Mouse (Mus musculus): ENCODE data around the gene Nxph1. TPM values are rescaled to one million over a fixed set of nuclear protein-coding genes. Genes with fewer than 3 reads are reported as not detected.

The Nxph1 gene
- total and polyA plus RNA-seq, 3 experiments: 0.11 TPM; not detected in 2

DNA sequence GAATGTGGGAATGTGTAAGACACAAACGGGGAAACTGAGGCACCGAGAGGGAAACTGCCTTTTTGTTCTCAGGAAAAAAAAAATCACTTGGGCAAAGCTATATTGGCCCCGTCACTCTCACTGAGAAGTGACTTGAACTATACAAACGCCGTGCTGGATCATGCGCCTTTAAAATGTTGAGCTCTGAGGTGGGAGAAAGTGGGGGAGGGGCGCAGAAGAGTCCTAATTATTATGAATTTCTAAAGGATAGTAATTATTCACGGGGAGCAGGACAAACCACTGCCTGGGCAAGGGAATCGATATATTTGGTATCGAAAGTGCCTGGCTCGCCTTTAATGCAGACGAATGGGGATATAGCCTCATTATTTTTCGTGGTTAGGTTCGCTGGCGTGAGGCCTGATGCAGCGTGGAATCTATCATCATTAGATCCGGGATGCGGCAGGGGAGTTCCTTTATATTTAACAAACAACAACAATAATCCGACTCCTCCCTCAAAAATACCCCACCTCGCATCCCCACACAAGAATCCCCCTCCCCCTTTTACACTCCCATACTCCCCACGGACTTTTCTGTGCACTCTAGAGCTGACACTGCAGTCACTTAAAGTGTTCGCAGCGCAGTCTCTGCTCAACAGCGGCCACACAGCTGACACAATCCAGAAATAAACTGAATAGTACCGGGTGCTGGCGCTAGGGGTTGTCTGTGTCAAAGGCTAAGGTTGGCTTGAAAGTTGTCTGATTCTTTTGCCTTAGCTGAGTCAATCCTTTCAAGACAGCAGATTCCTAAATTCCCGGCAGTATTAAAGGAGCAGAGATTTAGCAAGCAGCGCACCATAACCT is 10.1 kb downstream of the Nxph1 start:
- Histone ChIP-seq H3K4me3 (ENCODE audit: low read depth, low read length) (no peak overlapping the region), H3K9me3 (replicated peaks) (no peaks in the 10 kb centered on the region), H3K36me3 (replicated peaks) (no peaks in the 10 kb centered on the region), H3K4me1 (ENCODE audit: insufficient read depth, low read depth, low read length) (no peaks in the 10 kb centered on the region), H3K27me3 (ENCODE audit: insufficient read depth, low read length) (peaks cover 7% of the 10 kb centered on the region)
- TF ChIP-seq CTCF (IDR thresholded peaks at IDR 0.05; ENCODE audit: low read depth, low read length) (no peak), TAL1 (conservative IDR thresholded peaks at IDR 0.05; ENCODE audit: low read depth, low read length) (no peak), POLR2AphosphoS5 (IDR thresholded peaks at IDR 0.05; ENCODE audit: insufficient replicate concordance, low read depth, low read length) (no peak), GATA1 (IDR thresholded peaks at IDR 0.05; ENCODE audit: borderline replicate concordance, low read length) (no peak), GATA2 (IDR thresholded peaks at IDR 0.05; ENCODE audit: borderline replicate concordance, low read depth, low read length) (no peak)
- no peak for ATAC-seq (ENCODE audit: extremely low read depth, insufficient number of reproducible peaks, low FRiP score, poor library complexity, severe bottlenecking)
- no peak for DNase-seq (ENCODE audit: low spot score)

DNA sequence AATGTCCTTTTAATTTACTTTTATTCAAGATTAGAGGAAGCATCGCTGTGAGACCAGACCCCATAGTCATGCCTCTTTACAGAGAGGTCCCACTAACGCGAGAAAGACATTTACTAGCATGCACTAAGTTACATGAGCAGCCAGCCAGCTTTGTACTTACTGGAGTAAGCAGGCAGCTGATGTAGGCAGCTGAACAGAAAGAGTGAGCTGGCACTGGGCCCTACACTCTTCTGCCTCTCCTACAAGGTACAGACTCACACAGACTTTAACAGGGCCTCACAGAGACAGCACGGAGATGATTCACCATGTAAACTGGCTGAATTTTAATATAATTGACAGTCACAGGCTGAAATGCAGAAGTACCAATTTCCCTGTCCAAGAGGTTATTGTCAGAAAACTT is 11.6 kb downstream of the Nxph1 start:
- no peaks in the 10 kb centered on the region for H3K36me3 ChIP-seq (replicated peaks)
- TF ChIP-seq GATA1 (IDR thresholded peaks at IDR 0.05; ENCODE audit: borderline replicate concordance, low read length): no peak
- TF ChIP-seq CTCF (IDR thresholded peaks at IDR 0.05; ENCODE audit: low read depth, low read length): no peak
- no peak for TF ChIP-seq TAL1 (conservative IDR thresholded peaks at IDR 0.05; ENCODE audit: low read depth, low read length)
- no peak for TF ChIP-seq GATA2 (IDR thresholded peaks at IDR 0.05; ENCODE audit: borderline replicate concordance, low read depth, low read length)
- no peak for TF ChIP-seq POLR2AphosphoS5 (IDR thresholded peaks at IDR 0.05; ENCODE audit: insufficient replicate concordance, low read depth, low read length)
- peaks cover 7% of the 10 kb centered on the region for H3K27me3 ChIP-seq (ENCODE audit: insufficient read depth, low read length)
- DNase-seq (ENCODE audit: low spot score) (no peak), ATAC-seq (ENCODE audit: extremely low read depth, insufficient number of reproducible peaks, low FRiP score, poor library complexity, severe bottlenecking) (no peak)
- no peak overlapping the region for H3K4me3 ChIP-seq (ENCODE audit: low read depth, low read length)
- H3K9me3 ChIP-seq (replicated peaks): no peaks in the 10 kb centered on the region
- no peaks in the 10 kb centered on the region for H3K4me1 ChIP-seq (ENCODE audit: insufficient read depth, low read depth, low read length)

- H3K36me3 ChIP-seq (replicated peaks): no peaks in the 10 kb centered on the region
- H3K9me3 ChIP-seq (replicated peaks): no peaks in the 10 kb centered on the region
- TF ChIP-seq GATA2 (IDR thresholded peaks at IDR 0.05; ENCODE audit: borderline replicate concordance, low read depth, low read length) (no peak), TAL1 (conservative IDR thresholded peaks at IDR 0.05; ENCODE audit: low read depth, low read length) (no peak)
- no peaks in the 10 kb centered on the region for H3K4me1 ChIP-seq (ENCODE audit: insufficient read depth, low read depth, low read length)
- DNase-seq (ENCODE audit: low spot score) (no peak), ATAC-seq (ENCODE audit: extremely low read depth, insufficient number of reproducible peaks, low FRiP score, poor library complexity, severe bottlenecking) (no peak)
- no peaks in the 10 kb centered on the region for H3K27me3 ChIP-seq (ENCODE audit: insufficient read depth, low read length)
- no peak overlapping the region for H3K4me3 ChIP-seq (ENCODE audit: low read depth, low read length)
Observed at GRCm38 (mm10) chr6:8970576-8970975, 22.3 kb downstream of the Nxph1 start.

DNA sequence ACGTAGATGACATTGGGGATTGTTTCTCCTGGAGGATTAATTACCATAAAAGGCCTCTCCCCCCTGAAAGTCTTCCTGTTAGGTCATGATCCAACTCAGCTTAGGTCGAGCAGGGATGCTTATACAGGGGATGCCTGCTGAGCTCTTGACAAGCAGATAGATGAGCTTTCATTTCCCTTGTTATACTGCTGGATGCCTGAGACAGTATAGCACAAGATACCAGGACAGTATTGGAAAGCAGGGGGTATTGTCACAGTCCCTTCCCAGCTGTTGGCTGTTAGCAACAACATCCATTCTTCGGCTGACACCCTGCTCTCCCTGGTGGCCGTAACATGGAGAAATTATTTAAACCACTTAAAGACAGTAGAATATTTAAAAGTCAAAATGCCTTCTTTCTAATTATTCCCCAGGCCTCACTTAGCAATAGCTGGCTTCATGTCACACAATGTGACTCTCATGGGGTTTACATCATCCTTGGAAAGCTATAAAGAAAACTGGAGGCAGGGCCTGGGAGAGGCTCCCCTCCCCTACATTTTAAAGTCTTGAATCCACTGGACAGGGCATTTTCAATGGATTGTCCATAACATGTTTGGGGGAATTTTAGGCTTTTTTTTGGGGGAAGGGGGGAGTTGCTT is 31.1 kb downstream of the Nxph1 start:
- ATAC-seq (ENCODE audit: extremely low read depth, insufficient number of reproducible peaks, low FRiP score, poor library complexity, severe bottlenecking) (no peak), DNase-seq (ENCODE audit: low spot score) (no peak)
- Histone ChIP-seq H3K36me3 (replicated peaks) (no peaks in the 10 kb centered on the region), H3K9me3 (replicated peaks) (no peaks in the 10 kb centered on the region), H3K27me3 (ENCODE audit: insufficient read depth, low read length) (no peaks in the 10 kb centered on the region), H3K4me3 (ENCODE audit: low read depth, low read length) (no peak overlapping the region), H3K4me1 (ENCODE audit: insufficient read depth, low read depth, low read length) (no peaks in the 10 kb centered on the region)
- TF ChIP-seq CTCF (IDR thresholded peaks at IDR 0.05; ENCODE audit: low read depth, low read length) (no peak), TAL1 (conservative IDR thresholded peaks at IDR 0.05; ENCODE audit: low read depth, low read length) (no peak), POLR2AphosphoS5 (IDR thresholded peaks at IDR 0.05; ENCODE audit: insufficient replicate concordance, low read depth, low read length) (no peak), GATA1 (IDR thresholded peaks at IDR 0.05; ENCODE audit: borderline replicate concordance, low read length) (no peak), GATA2 (IDR thresholded peaks at IDR 0.05; ENCODE audit: borderline replicate concordance, low read depth, low read length) (no peak)

DNA sequence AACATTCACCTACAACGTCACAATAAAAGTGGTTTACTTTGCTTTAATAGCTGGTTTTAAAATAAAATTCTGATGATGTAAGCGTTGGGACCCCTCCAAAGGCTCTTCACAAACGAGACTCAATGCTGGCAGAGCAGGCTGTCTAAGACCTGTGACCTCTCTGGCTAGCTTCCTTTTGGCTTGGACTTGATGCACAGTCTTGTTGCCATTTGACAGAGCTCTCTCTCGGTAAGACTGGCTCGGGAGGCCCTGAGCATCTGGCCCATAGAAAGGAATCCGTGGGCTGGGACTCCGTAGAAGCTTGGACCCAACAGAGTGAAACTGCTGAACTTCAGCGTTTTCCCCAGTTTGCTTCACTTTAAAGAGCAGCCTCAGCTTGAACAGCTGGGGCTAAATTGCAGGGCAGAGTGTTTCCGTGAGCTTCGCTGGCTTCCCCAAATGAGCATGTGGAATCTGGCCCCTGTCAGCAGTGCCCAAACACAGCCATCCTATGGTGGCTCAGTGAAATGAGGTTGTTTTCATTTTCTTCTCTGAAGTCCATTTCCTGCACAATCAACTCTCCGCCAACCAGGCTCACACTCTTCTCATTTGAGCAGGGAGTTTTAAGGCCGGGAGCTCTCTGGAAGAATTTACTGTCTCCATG is 48.2 kb downstream of the Nxph1 start:
- no peaks in the 10 kb centered on the region for H3K4me1 ChIP-seq (ENCODE audit: insufficient read depth, low read depth, low read length)
- H3K27me3 ChIP-seq (ENCODE audit: insufficient read depth, low read length): no peaks in the 10 kb centered on the region
- TF ChIP-seq TAL1 (conservative IDR thresholded peaks at IDR 0.05; ENCODE audit: low read depth, low read length) (no peak), POLR2AphosphoS5 (IDR thresholded peaks at IDR 0.05; ENCODE audit: insufficient replicate concordance, low read depth, low read length) (no peak), GATA1 (IDR thresholded peaks at IDR 0.05; ENCODE audit: borderline replicate concordance, low read length) (no peak), CTCF (IDR thresholded peaks at IDR 0.05; ENCODE audit: low read depth, low read length) (no peak), GATA2 (IDR thresholded peaks at IDR 0.05; ENCODE audit: borderline replicate concordance, low read depth, low read length) (no peak)
- ATAC-seq (ENCODE audit: extremely low read depth, insufficient number of reproducible peaks, low FRiP score, poor library complexity, severe bottlenecking): no peak
- H3K36me3 ChIP-seq (replicated peaks): no peaks in the 10 kb centered on the region
- no peak overlapping the region for H3K4me3 ChIP-seq (ENCODE audit: low read depth, low read length)
- H3K9me3 ChIP-seq (replicated peaks): no peaks in the 10 kb centered on the region
- no peak for DNase-seq (ENCODE audit: low spot score)

DNA sequence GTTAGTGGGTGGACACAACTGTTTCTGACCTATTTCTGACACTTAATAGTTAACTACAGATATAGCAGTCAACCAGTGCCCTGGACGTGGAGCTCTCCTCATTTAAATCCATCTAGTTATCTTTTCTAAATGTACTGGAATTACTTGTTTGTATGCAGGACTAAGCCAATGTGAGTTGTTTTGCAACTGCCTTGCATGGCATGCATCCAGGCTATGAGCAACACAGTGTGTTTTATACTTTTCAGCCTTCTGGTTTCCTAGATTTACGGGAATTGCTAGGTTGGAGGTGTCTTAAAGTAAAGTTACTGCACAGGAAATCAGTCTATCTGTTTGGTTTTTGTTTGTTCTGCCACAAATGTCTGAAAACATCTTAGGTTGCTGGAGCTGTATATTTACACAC is 49.1 kb downstream of the Nxph1 start:
- no peak for ATAC-seq (ENCODE audit: extremely low read depth, insufficient number of reproducible peaks, low FRiP score, poor library complexity, severe bottlenecking)
- Histone ChIP-seq H3K4me1 (ENCODE audit: insufficient read depth, low read depth, low read length) (no peaks in the 10 kb centered on the region), H3K36me3 (replicated peaks) (no peaks in the 10 kb centered on the region), H3K4me3 (ENCODE audit: low read depth, low read length) (no peak overlapping the region), H3K27me3 (ENCODE audit: insufficient read depth, low read length) (no peaks in the 10 kb centered on the region), H3K9me3 (replicated peaks) (no peaks in the 10 kb centered on the region)
- DNase-seq (ENCODE audit: low spot score): no peak
- TF ChIP-seq GATA2 (IDR thresholded peaks at IDR 0.05; ENCODE audit: borderline replicate concordance, low read depth, low read length) (no peak), CTCF (IDR thresholded peaks at IDR 0.05; ENCODE audit: low read depth, low read length) (no peak), TAL1 (conservative IDR thresholded peaks at IDR 0.05; ENCODE audit: low read depth, low read length) (no peak), GATA1 (IDR thresholded peaks at IDR 0.05; ENCODE audit: borderline replicate concordance, low read length) (no peak), POLR2AphosphoS5 (IDR thresholded peaks at IDR 0.05; ENCODE audit: insufficient replicate concordance, low read depth, low read length) (no peak)

Data from G1E (cell line).